Mouse (Mus musculus) CH12.LX (cell line): ENCODE results near the gene Oprm1.

Experiments
- CHD2 ChIP-seq: IDR thresholded peaks from 2 replicates; pipeline ENCODE4 v1.6.1; 2011; ENCODE audit warnings: low read length, improper control_type of control experiment
- CTCF ChIP-seq, 2 experiments: IDR thresholded peaks in 1 of 2; conservative IDR thresholded peaks in 1 of 2; 2 replicates each; pipeline ENCODE4 v1.5.1; 2011 to 2012; ENCODE audit warnings: low read depth in 2 of 2, low read length in 2 of 2, improper control_type of control experiment in 1 of 2, inconsistent platforms in 1 of 2, mild to moderate bottlenecking in 1 of 2, moderate library complexity in 1 of 2
- HCFC1 ChIP-seq: IDR thresholded peaks from 2 replicates; pipeline ENCODE4 v1.6.1; 2012; ENCODE audit warnings: low read depth, mild to moderate bottlenecking, inconsistent platforms, low read length, improper control_type of control experiment
- POLR2A ChIP-seq: IDR thresholded peaks from 2 replicates; pipeline ENCODE4 v1.6.1; 2011; ENCODE audit warnings: low read depth, mild to moderate bottlenecking, improper control_type of control experiment, low read length
- ZMIZ1 ChIP-seq: IDR thresholded peaks from 2 replicates; pipeline ENCODE4 v1.6.1; 2012; ENCODE audit warnings: low read depth, mild to moderate bottlenecking, inconsistent platforms, low read length, improper control_type of control experiment

- no peak for TF ChIP-seq ZMIZ1
- TF ChIP-seq CTCF (conservative IDR thresholded peaks at IDR 0.05 in 1 of 2, IDR thresholded peaks at IDR 0.05 in 1 of 2; ENCODE audit: low read depth in 2 of 2, low read length in 2 of 2) = no peak
- no peak for TF ChIP-seq HCFC1
- no peak for TF ChIP-seq POLR2A
- TF ChIP-seq CHD2 = no peak
These were observed 209.4 kb downstream of the Oprm1 start for GRCm38 (mm10) chr10:6967588-6968242.
